Mouse (Mus musculus): Measurements from ENCODE around the gene Foxn2.

GRCm38 (mm10) chr17:88437391-88437790 is 3.1 kb upstream of the Foxn2 start:
- TF ChIP-seq POLR2A (IDR thresholded peaks at IDR 0.05; ENCODE audit: insufficient read length, low read depth) (no peak), USF1 (IDR thresholded peaks at IDR 0.05; ENCODE audit: low read depth) (no peak), POLR2AphosphoS2 (IDR thresholded peaks at IDR 0.05; ENCODE audit: insufficient read length, low read depth) (no peak), MAX (IDR thresholded peaks at IDR 0.05; ENCODE audit: low read depth) (no peak), E2F4 (IDR thresholded peaks at IDR 0.05; ENCODE audit: insufficient read depth) (no peak)
